Mouse (Mus musculus) ES-E14 (cell line): ENCODE measurements around the gene Lhx2. TPM values are rescaled to one million over a fixed set of nuclear protein-coding genes. Genes with fewer than 3 reads are reported as not detected.

Source experiments
- DNase-seq: peaks from one replicate; pipeline ENCODE4 v3.0.0-alpha.2; 2013; ENCODE audit warnings: low read depth, low spot score
- H3K27ac ChIP-seq: 2 replicates; pipeline ENCODE4 v1.5.1; 2012; ENCODE audit warnings: low read depth, mild to moderate bottlenecking, low read length, moderate library complexity, mixed read lengths; ENCODE audit not compliant: poor library complexity, insufficient read depth, severe bottlenecking
- H3K36me3 ChIP-seq: 2 replicates; pipeline ENCODE4 v1.6.1; 2012; ENCODE audit warnings: mild to moderate bottlenecking, low read length, moderate library complexity, mixed read lengths; ENCODE audit not compliant: control insufficient read depth, poor library complexity, insufficient read depth, severe bottlenecking
- H3K4me1 ChIP-seq, 2 experiments: fragments of 150-350 bp in 1 of 2; sonication (generic) in 1 of 2; 2 replicates each; pipeline ENCODE4 v1.6.1; 2012; ENCODE audit warnings: low read length in 2 of 2, mild to moderate bottlenecking in 1 of 2, mixed read lengths in 1 of 2; ENCODE audit not compliant: control insufficient read depth in 2 of 2, insufficient read depth in 2 of 2, poor library complexity in 1 of 2
- H3K4me3 ChIP-seq, 2 experiments: fragments of 150-350 bp in 1 of 2; sonication (generic) in 1 of 2; 2 replicates each; pipeline ENCODE4 v1.5.1; 2012; ENCODE audit warnings: low read length in 2 of 2, low read depth in 1 of 2, mild to moderate bottlenecking in 1 of 2, mixed read lengths in 1 of 2; ENCODE audit not compliant: insufficient read depth in 1 of 2, poor library complexity in 1 of 2, severe bottlenecking in 1 of 2
- H3K9ac ChIP-seq: 2 replicates; pipeline ENCODE4 v1.6.1; 2012; ENCODE audit warnings: low read depth, mild to moderate bottlenecking, low read length, mixed read lengths; ENCODE audit not compliant: poor library complexity, insufficient read depth, severe bottlenecking
- H3K9me3 ChIP-seq: fragments of 150-350 bp; sonication (generic); 2 replicates; pipeline ENCODE4 v1.6.1; 2012; ENCODE audit warnings: low read depth, mild to moderate bottlenecking, low read length; ENCODE audit not compliant: control insufficient read depth, insufficient read depth
- CHD2 ChIP-seq: IDR thresholded peaks from 2 replicates; pipeline ENCODE4 v1.6.1; 2014; ENCODE audit warnings: mild to moderate bottlenecking, low read depth, low read length, inconsistent platforms
- HCFC1 ChIP-seq: IDR thresholded peaks from 2 replicates; pipeline ENCODE4 v1.6.1; 2012; ENCODE audit warnings: low read length, inconsistent platforms, borderline replicate concordance; ENCODE audit not compliant: insufficient read depth
- MAFK ChIP-seq: IDR thresholded peaks from 2 replicates; pipeline ENCODE4 v1.6.1; 2014; ENCODE audit warnings: mild to moderate bottlenecking, low read depth, low read length, inconsistent platforms; ENCODE audit not compliant: insufficient read depth
- ZC3H11A ChIP-seq: IDR thresholded peaks from 2 replicates; pipeline ENCODE4 v1.6.1; 2012; ENCODE audit warnings: low read depth, mild to moderate bottlenecking, inconsistent platforms, low read length, borderline replicate concordance
- ZNF384 ChIP-seq: IDR thresholded peaks from 2 replicates; pipeline ENCODE4 v1.6.1; 2012; ENCODE audit warnings: low read depth, low read length, inconsistent platforms
- in situ Hi-C, 2 experiments: fragments of 600-800 bp; cut with MboI; formaldehyde crosslinking; loops; one replicate each; pipeline ENCODE4 v1.15.1; 2025; ENCODE audit warnings: low sequenced_read_pairs in 2 of 2, inconsistent platforms in 1 of 2; ENCODE audit not compliant: unreplicated experiment in 2 of 2
- total RNA-seq: library from RNA; depleted of rRNA; stranded (reverse); fragments of 300-350 nt; gene quantifications from 2 replicates; pipeline ENCODE4 v1.2.3, GENCODE M21; 2012

Lhx2 gene
- total RNA-seq, 1 experiment, result 0.36 TPM

DNA sequence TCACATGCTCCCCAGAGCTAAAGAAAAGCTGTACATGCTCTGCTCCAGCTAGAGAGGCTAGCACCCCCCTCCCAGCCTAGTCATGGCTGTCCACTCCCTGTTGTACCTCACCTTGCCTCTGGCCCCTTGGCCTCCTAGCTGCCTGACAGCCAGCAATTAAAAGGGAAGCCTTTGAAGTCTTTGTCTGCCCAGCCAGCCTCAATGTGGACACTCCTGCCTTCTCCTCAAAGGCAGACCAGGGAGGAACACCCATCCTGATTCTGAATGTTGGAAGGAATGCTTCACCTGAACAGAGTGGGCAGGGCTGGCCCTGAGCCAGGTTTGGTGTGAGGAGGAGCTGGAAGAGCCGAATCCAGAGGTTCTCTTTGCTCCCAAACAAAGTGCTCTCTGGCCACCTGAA is 12.4 kb upstream of the Lhx2 start:
- Histone ChIP-seq H3K4me3 (no peak overlapping the region), H3K36me3 (no peaks in the 10 kb centered on the region), H3K9ac (no peak overlapping the region), H3K4me1 (no peaks in the 10 kb centered on the region), H3K27ac (no peak overlapping the region), H3K9me3 (no peaks in the 10 kb centered on the region)
- DNase-seq, result no peak
- TF ChIP-seq HCFC1 (no peak), CHD2 (no peak), ZNF384 (no peak), ZC3H11A (no peak), MAFK (no peak)
- in situ Hi-C loops, result no loop called here

GRCm38 (mm10) chr2:38333586-38334119 is 5.4 kb upstream of the Lhx2 start:
- DNase-seq, result no peak
- in situ Hi-C loops, result no loop called here
- no peak for TF ChIP-seq HCFC1
- TF ChIP-seq MAFK, result no peak
- TF ChIP-seq ZC3H11A, result no peak
- TF ChIP-seq CHD2, result no peak
- no peak for TF ChIP-seq ZNF384
- no peak overlapping the region for H3K9ac ChIP-seq
- no peak overlapping the region for H3K27ac ChIP-seq
- no peaks in the 10 kb centered on the region for H3K36me3 ChIP-seq
- H3K4me1 ChIP-seq, result no peaks in the 10 kb centered on the region
- H3K4me3 ChIP-seq, result no peak overlapping the region
- H3K9me3 ChIP-seq, result no peaks in the 10 kb centered on the region

DNA sequence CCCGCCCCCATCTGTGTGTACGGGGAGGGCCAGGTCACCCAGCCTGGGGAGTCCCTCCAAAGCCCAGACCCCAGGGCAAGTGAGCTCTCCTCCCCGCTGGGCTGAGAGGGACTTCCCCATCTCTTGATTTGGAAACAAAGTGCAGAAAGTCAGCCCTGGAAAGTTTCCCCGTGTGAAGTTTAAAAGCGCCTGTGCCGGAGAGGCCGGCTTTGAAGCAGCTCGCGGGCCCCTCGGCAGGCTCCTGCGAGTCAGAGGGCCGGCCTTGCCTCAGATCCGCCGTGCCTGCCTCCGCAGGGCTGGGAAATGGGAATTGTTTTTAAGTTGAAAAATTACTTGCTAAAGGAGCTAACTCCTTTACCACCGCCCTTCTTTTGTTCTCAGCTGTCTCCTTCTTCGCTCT is 2.5 kb upstream of the Lhx2 start:
- no peaks in the 10 kb centered on the region for H3K36me3 ChIP-seq
- no peak for DNase-seq
- in situ Hi-C loops, result no loop called here
- H3K9ac ChIP-seq, result no peak overlapping the region
- no peak overlapping the region for H3K27ac ChIP-seq
- no peaks in the 10 kb centered on the region for H3K9me3 ChIP-seq
- no peak overlapping the region for H3K4me3 ChIP-seq
- peaks cover 0 to 4% of the 10 kb centered on the region in 2 experiments; a peak in 1 of 4 replicates for H3K4me1 ChIP-seq
- TF ChIP-seq ZC3H11A (no peak), ZNF384 (no peak)

DNA sequence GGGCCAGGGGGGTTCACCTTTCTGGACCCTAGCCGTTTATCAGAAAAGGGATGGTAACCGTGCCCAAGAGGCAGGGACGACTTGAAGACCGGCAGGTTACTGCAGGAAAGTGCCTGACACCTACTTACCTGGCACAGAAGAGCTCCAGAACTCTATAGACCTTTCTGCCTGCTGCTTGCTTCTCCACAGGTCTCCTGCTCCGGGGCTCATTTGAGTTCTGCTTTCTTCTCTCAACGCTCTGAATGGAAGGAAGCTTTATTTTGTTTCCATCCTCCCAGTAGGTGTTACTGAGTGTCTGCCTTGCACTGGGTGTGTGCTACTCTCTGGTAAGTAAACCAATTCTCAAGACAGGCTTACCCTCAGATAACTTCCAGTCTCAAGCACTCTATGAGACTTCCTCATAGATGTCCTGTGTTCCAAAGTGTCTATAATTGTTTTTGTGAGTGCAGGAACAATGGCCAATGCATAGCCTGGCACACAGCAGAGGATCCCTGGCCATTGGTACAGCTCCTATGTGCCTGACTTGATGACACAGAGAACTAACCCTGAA is 1.9 kb upstream of the Lhx2 start:
- H3K27ac ChIP-seq, result no peak overlapping the region
- no peak overlapping the region for H3K9ac ChIP-seq
- H3K36me3 ChIP-seq, result no peaks in the 10 kb centered on the region
- H3K9me3 ChIP-seq, result no peaks in the 10 kb centered on the region
- H3K4me1 ChIP-seq, result peaks cover 0 to 4% of the 10 kb centered on the region in 2 experiments; a peak in 1 of 4 replicates
- no peak overlapping the region for H3K4me3 ChIP-seq
- no peak for DNase-seq
- in situ Hi-C loops, result no loop called here
- TF ChIP-seq HCFC1 (no peak), CHD2 (no peak), ZNF384 (no peak), MAFK (no peak), ZC3H11A (no peak)

DNA sequence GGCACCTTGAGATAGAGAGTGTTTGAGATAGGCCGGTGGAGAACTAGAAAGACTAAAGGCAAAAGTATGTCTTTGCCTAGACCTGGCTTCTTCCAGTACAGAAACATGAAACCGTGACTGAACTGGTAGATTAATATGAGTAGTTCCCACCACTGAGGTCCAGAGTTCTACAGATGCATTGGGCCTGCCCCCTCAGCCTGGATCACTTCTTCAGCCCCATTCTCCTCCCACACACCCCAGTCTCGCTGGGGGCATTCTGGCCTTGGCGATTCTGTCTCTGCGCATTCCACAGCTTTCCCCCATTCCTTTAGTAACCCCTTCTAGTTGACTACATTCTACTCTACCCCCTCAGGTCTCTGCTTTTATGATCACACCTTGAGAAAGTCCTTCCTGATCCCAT is 1.4 kb upstream of the Lhx2 start:
- no peak for DNase-seq
- H3K4me3 ChIP-seq, result no peak overlapping the region
- no peak overlapping the region for H3K9ac ChIP-seq
- no peak overlapping the region for H3K27ac ChIP-seq
- peaks cover 0 to 4% of the 10 kb centered on the region in 2 experiments; a peak in 1 of 4 replicates for H3K4me1 ChIP-seq
- no peak for TF ChIP-seq ZNF384
- no peak for TF ChIP-seq CHD2
- TF ChIP-seq HCFC1, result no peak
- TF ChIP-seq MAFK, result no peak
- no peak for TF ChIP-seq ZC3H11A
- H3K36me3 ChIP-seq, result no peaks in the 10 kb centered on the region
- in situ Hi-C loops, result no loop called here
- H3K9me3 ChIP-seq, result no peaks in the 10 kb centered on the region
